ENCODE assay signal across 28 mouse cellular contexts in the genomic region with DNA sequence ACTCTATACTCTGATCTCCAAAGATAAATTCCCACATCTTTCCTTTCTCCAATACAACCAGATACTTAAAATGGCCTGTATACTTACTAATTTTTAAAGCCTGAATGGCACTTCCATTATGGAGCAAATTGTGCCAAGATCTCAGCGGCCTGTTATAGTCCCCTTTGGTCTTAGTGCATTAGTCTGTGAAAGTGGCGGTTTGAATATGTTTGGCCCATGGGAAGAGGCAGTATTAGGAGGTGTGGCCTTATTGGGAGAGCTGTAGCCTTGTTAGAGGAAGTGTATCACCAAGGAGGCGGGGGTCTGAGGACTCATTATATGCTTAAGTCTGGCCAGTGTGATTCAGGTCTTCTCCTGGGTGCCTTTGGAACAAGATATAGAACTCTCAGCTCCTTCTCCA.
"Had no signal": no experiment of that assay in that cellular context is flagged by ENCODE, and none has a peak within 500 bp of the region (broad histone marks: within the 10 kb centered on the region; RNA-seq: fewer than 3 reads in every experiment).

No protein-coding gene starts in this region.

- H3K27ac ChIP-seq: gastrocnemius, adult 2 months; heart, embryonic 10.5 days; hindbrain, embryonic 10.5 days; hindbrain, embryonic 12.5 days; hindbrain, embryonic 14.5 days; intestine, embryonic 15.5 days; layer of hippocampus, adult 2 months; left cerebral cortex, adult 2 months; limb, embryonic 10.5 days; limb, embryonic 12.5 days; liver, embryonic 13.5 days; liver, embryonic 15.5 days had no signal

- ATAC-seq: hindbrain, embryonic 16.5 days; inflammation-experienced regulatory T-cells, adult 6 months; intestine, embryonic 15.5 days; intestine, postnatal 0 days had no signal

- DNase-seq: gastrocnemius, adult 2 months; gastrocnemius, postnatal 10 days; gastrocnemius, postnatal 25 days; heart, adult 18-20 months; heart, postnatal 10 days; heart, postnatal 4 days; kidney, adult 18-20 months; kidney, adult 8-10 months; kidney, postnatal 10 days; kidney, postnatal 25 days; kidney, postnatal 4 days; liver; liver, embryonic 13.5 days had no signal

- H3K27me3 ChIP-seq: hindbrain, embryonic 12.5 days; intestine, embryonic 15.5 days; limb, embryonic 12.5 days; liver, embryonic 13.5 days; liver, embryonic 15.5 days had no signal

- H3K4me3 ChIP-seq: gastrocnemius, adult 2 months; heart, embryonic 10.5 days; heart, embryonic 12.5 days; hindbrain, embryonic 10.5 days; hindbrain, embryonic 12.5 days; intestine, embryonic 15.5 days; layer of hippocampus, adult 2 months; left cerebral cortex, adult 2 months; limb, embryonic 10.5 days; limb, embryonic 12.5 days; liver, embryonic 13.5 days; liver, embryonic 15.5 days had no signal

- H3K9me3 ChIP-seq: heart, embryonic 10.5 days; hindbrain, embryonic 10.5 days; hindbrain, embryonic 12.5 days; intestine, embryonic 15.5 days; limb, embryonic 10.5 days; limb, embryonic 12.5 days; liver, embryonic 13.5 days; liver, embryonic 15.5 days had no signal

- H3K9ac ChIP-seq: heart, embryonic 12.5 days; hindbrain, embryonic 12.5 days; hindbrain, embryonic 14.5 days; intestine, embryonic 15.5 days; limb, embryonic 12.5 days; liver, embryonic 13.5 days; liver, embryonic 15.5 days had no signal

- H3K4me2 ChIP-seq: heart, embryonic 12.5 days; hindbrain, embryonic 12.5 days; hindbrain, embryonic 14.5 days; intestine, embryonic 15.5 days; limb, embryonic 12.5 days; liver, embryonic 11.5 days; liver, embryonic 13.5 days; liver, embryonic 15.5 days had no signal

- H3K4me1 ChIP-seq: heart, embryonic 10.5 days; heart, embryonic 12.5 days; hindbrain, embryonic 10.5 days; hindbrain, embryonic 12.5 days; intestine, embryonic 15.5 days; limb, embryonic 12.5 days; liver, embryonic 13.5 days; liver, embryonic 15.5 days had no signal

- H3K36me3 ChIP-seq: heart, embryonic 10.5 days; heart, embryonic 12.5 days; hindbrain, embryonic 10.5 days; hindbrain, embryonic 12.5 days; intestine, embryonic 15.5 days; limb, embryonic 10.5 days; limb, embryonic 12.5 days; liver, embryonic 13.5 days; liver, embryonic 15.5 days had no signal
